Mouse (Mus musculus) lung, adult 2 months (tissue): ENCODE measurements at regions not wholly inside any gene's neighbourhood (a gene's known extent, or its start where the extent isn't known, plus 50 kb on each side); places are given as distances from the start of the nearest gene placed in this dataset.
"Not testable (repeated sequence)": the region's sequence is repeated elsewhere in the genome, so short reads cannot be mapped to it uniquely, and the experiment has no call there.

Experiments
- DNase-seq: peaks from one replicate; pipeline ENCODE4 v3.0.0; 2022
- H3K4me1 ChIP-seq: fragments of 200-500 bp; 2 replicates; pipeline ENCODE4 v1.6.1; 2011; ENCODE audit warnings: low read length; ENCODE audit not compliant: control insufficient read depth, insufficient read depth
- H3K4me3 ChIP-seq: fragments of 200-500 bp; replicated peaks from 2 replicates; pipeline ENCODE3; 2011; ENCODE audit warnings: low read depth, mild to moderate bottlenecking, control low read depth, low read length; ENCODE audit errors: extremely low read depth
- CTCF ChIP-seq: fragments of 200-500 bp; IDR thresholded peaks from 2 replicates; pipeline ENCODE4 v1.5.1; 2011; ENCODE audit warnings: mild to moderate bottlenecking, low read length, control low read depth; ENCODE audit not compliant: insufficient read depth
- POLR2A ChIP-seq: fragments of 200-500 bp; IDR thresholded peaks from 2 replicates; pipeline ENCODE4 v1.6.1; 2011; ENCODE audit warnings: low read depth, mild to moderate bottlenecking, control low read depth, low read length, borderline replicate concordance; ENCODE audit errors: extremely low read depth
- WGBS: fragments of 180-500 bp; shearing (Covaris S2); methylation state at CpG from one replicate; pipeline ENCODE4 v1.1.7; 2018; 5-methylcytosine and 5-hydroxymethylcytosine counted together

DNA sequence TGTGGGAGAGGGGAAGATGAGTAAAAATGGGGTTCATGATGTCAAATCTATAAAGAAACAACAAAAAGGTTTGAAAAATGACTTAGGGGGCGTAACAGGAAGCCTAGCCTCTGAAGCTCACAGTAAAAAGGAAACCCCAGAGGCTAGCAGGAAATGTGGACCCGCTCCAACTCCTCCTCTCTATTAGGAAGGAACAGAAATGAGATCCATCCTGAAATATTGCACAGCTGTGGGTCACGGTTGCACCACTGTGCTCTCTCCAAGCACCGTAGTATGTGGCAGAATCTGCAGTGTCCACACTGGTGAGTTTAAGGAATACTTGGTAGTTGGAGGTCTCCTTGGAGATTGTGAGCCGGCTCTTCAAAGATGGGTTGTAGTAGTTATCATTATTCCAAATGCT, 918.3 kb downstream of the Adam6a start:
- Histone ChIP-seq H3K4me3 (no peak overlapping the region), H3K4me1 (no peaks in the 10 kb centered on the region)
- WGBS: 65% methylated on average over 5 of the region's 5 CpGs
- no peak for TF ChIP-seq POLR2A
- no peak for TF ChIP-seq CTCF
- no peak for DNase-seq

DNA sequence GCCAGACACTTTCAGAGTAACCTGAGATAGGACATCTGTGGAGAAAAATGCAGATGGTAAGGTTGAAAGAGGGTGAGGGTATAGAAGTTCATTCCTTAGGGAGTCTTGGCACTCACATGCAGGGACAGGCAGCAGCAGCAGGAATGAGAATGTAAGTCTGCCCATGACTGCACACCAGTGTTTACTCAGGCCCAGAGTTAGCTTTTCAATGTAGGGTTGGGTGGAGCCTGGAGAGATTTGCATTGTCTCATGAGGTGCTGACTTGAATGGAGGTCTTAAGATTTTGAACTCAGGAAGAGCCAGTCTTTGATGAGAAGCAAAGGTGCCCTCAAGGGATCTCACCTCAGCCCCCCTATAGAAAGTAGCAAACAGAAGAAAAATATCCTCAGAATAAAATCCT, 918.9 kb downstream of the Adam6a start:
- Histone ChIP-seq H3K4me1 (no peaks in the 10 kb centered on the region), H3K4me3 (no peak overlapping the region)
- no peak for TF ChIP-seq CTCF
- TF ChIP-seq POLR2A: no peak
- DNase-seq: no peak

DNA sequence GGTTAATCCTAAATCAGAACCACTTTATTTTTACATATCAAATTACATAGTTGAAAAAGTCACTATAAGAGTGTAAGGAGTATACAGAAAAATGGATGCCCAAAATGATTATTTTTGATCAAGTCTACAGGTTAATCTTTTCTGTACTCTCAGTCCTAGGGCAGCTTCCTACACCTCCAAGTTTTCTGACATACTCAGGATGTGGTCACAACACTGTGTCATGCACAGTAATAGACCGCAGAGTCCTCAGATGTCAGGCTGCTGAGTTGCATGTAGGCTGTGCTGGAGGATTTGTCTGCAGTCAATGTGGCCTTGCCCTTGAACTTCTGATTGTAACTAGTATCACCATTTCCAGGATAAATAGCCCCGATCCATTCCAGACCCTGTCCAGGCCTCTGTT, 925.1 kb downstream of the Adam6a start:
- no peak overlapping the region for H3K4me3 ChIP-seq
- no peak for DNase-seq
- no peaks in the 10 kb centered on the region for H3K4me1 ChIP-seq
- TF ChIP-seq CTCF: no peak
- TF ChIP-seq POLR2A: no peak
- 63% methylated on average over 2 of the region's 2 CpGs for WGBS

DNA sequence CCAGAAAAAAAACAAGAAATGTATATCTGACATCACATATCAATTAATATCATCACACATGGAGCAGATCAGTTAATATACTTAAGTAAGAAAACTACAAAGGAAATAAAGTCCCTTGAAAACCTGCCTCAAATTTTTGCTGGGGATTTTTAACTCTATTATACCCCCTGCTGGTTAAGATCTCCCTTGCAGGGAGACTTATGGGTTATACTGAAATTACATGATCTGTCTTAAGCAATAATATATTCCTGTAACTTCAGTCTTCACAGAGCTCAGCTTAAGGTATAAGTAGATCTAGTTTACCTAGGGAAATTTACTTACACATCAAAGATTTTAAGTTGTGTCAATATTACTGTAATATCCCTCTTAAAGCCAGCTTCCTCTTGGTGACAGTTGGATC, 929.0 kb downstream of the Adam6a start:
- not testable (repeated sequence) for H3K4me1 ChIP-seq, H3K4me3 ChIP-seq, DNase-seq

DNA sequence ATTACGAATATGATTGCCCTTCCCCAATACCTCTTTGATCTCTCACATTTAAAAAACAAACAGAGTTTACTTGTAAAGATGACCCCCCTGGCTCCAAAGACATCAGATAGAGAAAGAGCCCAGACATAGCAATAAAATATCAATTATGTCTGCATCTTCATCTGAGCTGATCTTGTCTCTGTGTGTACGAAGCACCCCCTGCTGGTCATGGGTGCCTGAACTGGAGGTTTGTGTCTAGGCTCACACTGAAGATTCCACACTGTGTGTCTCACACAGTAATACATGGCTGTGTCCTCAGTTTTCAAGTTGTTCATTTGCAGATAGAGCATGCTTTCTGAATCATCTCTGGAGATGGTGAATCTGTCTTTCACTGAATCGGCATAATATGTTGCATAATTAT, 935.0 kb downstream of the Adam6a start:
- no peak for DNase-seq
- TF ChIP-seq POLR2A (no peak), CTCF (no peak)
- 75% methylated on average over 3 of the region's 3 CpGs for WGBS
- Histone ChIP-seq H3K4me1 (no peaks in the 10 kb centered on the region), H3K4me3 (no peak overlapping the region)

DNA sequence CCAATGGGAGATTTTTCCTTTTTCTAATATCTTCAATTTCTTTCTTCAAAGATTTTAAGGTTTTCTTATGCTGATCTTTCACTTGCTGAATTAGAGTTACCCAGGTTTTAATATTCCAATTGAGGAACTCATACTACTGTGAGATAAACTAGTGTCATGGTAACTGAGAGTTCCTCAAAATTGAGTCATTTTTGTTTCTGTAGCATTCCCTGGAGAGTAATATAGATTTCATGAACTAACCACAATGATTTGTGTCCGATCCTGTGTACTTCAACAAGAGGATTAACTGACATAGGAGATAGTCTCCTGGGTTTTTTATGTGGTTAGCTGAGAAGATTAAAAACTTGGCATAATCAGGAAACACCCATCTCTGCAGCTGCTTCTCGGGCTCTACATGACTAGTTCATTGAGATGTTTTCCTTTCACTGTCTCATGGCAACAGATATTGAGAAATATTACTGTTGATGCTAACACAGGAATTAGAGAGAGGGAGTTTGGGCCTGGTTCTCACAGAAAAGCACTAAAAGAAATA, 949.9 kb downstream of the Adam6a start:
- not testable (repeated sequence) for DNase-seq, H3K4me1 ChIP-seq, H3K4me3 ChIP-seq
- 39% methylated on average over 2 of the region's 2 CpGs for WGBS

DNA sequence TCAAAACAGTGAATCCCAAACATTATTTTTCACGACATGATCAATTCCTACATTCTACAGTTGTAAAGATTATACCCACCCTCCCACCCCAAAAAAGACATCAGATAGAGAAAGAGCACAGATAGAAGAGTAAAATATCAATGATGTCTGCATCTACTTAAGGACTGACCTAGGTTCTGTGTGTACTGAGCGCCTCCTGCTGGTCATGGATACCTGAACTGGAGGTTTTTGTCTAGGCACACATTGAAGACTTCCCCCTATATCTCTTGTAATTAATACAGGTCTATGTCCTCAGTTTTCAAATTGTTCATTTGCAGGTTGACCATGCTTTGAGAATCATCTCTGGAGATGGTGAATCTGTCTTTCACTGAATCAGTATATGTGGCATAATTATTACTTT, 952.0 kb downstream of the Adam6a start:
- TF ChIP-seq POLR2A: no peak
- TF ChIP-seq CTCF: no peak
- no peak for DNase-seq
- Histone ChIP-seq H3K4me3 (no peak overlapping the region), H3K4me1 (no peaks in the 10 kb centered on the region)
- WGBS: 30% methylated on average over 2 of the region's 2 CpGs

DNA sequence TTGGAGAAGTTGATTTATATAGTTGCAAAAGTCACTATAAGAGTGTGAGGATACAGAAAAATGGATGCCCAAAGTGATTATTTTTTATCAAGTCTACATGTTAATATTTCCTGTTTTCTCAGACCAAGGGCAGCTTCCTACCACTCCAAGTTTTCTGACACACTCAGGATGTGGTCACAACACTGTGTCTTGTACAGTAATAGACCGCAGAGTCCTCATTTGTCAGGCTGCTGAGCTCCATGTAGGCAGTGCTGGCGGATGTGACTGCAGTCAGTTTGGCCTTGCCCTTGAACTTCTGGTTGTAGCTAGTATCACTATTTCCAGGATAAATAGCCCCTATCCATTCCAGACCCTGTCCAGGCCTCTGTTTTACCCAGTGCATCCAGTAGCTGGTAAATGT, 969.4 kb downstream of the Adam6a start:
- no peaks in the 10 kb centered on the region for H3K4me1 ChIP-seq
- 67% methylated on average over 2 of the region's 2 CpGs for WGBS
- no peak for DNase-seq
- no peak overlapping the region for H3K4me3 ChIP-seq
- TF ChIP-seq POLR2A (no peak), CTCF (no peak)

DNA sequence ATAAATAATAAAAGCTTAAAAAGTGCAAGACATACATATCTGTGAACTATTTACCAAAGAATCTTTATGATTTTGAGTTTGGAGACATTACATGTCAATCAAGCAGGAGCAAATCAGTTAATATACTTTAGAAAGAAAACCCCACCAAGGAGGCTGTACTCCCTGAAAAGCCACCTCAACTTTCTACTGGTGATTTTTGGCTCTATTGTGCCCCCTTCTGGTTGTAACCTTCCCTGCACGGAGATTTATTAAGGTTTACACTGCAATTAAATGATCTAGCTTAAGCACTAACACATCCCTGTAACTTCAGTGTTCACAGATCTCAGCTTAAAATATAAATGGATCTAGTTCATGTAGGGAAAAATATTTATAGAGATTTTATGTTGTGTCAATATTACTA, 998.4 kb downstream of the Adam6a start:
- not testable (repeated sequence) for H3K4me3 ChIP-seq, DNase-seq, H3K4me1 ChIP-seq
- WGBS: 37% methylated on average over 1 of the region's 1 CpGs

DNA sequence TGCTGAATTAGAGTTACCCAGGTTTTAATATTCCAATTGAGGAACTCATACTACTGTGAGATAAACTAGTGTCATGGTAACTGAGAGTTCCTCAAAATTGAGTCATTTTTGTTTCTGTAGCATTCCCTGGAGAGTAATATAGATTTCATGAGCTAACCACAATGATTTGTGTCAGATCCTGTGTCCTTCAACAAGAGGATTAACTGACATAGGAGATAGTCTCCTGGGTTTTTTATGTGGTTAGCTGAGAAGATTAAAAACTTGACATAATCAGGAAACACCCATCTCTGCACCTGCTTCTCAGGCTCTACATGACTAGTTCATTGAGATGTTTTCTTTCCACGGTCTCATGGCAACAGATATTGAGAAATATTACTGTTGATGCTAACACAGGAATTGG, 1001.2 kb downstream of the Adam6a start:
- DNase-seq, H3K4me1 ChIP-seq, H3K4me3 ChIP-seq: not testable (repeated sequence)
- 42% methylated on average over 1 of the region's 1 CpGs for WGBS

DNA sequence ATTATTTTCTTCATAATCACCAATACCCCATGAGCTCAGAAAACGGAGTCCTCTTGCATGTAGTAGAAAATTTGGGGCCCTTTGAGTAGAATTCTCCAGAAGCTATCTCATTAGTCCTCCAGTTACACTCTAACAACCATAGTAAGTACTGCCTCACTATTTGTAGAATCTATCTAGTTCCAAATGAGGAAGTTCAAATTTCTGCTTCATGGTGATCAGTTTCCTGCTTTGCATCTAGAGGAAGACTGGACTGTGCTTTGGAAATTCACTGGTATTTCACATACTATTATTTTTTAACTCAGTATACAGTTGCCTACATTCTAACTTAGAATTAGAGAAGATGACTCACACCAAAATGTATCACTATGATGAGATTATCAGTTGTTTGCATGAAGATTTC, 1018.7 kb downstream of the Adam6a start:
- no peak for TF ChIP-seq CTCF
- no peak for TF ChIP-seq POLR2A

DNA sequence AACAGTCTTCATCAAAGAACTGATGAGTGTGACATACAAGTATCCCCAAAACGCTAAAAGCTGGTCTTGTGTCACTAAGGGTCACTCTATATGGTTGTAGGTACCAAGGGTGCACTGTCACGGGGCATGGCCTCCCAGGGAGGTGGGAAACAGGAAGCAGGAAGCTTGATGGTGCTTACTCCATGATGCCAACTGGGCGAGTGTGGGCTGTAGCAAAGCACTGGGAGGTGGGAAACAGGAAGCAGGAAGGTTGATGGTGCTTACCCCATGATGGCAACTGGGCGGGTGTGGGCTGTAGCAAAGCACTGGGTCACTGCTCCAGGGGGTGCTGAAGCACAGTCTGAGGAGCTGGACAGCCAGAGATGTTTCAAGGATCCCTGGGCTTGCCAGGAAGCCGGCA, 1019.3 kb downstream of the Adam6a start:
- Histone ChIP-seq H3K4me1 (no peaks in the 10 kb centered on the region), H3K4me3 (no peak overlapping the region)
- no peak for DNase-seq
- TF ChIP-seq POLR2A (no peak), CTCF (no peak)
- WGBS: 45% methylated on average over 5 of the region's 5 CpGs

More for the DNA sequence above, 1018.7 kb downstream of the Adam6a start:
- H3K4me3 ChIP-seq: no peak overlapping the region
- no peaks in the 10 kb centered on the region for H3K4me1 ChIP-seq
- 48% methylated on average over 1 of the region's 1 CpGs for WGBS
- DNase-seq: no peak
